Mouse (Mus musculus) hindlimb bud, embryonic 11.5 days (tissue): ENCODE measurements around the gene Hoxd11.

Source experiments
- DNase-seq: peaks from one replicate; pipeline ENCODE4 v3.0.0-alpha.2; 2012; ENCODE audit warnings: low read depth, low spot score; ENCODE audit errors: extremely low spot score

The Hoxd11 gene

GRCm38 (mm10) chr2:74727640-74728302 is 48.4 kb downstream of the Hoxd11 start:
- no peak for DNase-seq

GRCm38 (mm10) chr2:74728303-74728680 is 48.9 kb downstream of the Hoxd11 start:
- DNase-seq = no peak

- no peak for DNase-seq
These were observed 51.0 kb downstream of the Hoxd11 start for GRCm38 (mm10) chr2:74730331-74730730.

- no peak for DNase-seq
These were observed 51.7 kb downstream of the Hoxd11 start for GRCm38 (mm10) chr2:74731055-74731454.

- no peak for DNase-seq
These were observed 52.6 kb downstream of the Hoxd11 start for GRCm38 (mm10) chr2:74731799-74732512.

- DNase-seq = no peak
These were observed 53.4 kb downstream of the Hoxd11 start for GRCm38 (mm10) chr2:74732513-74733316.

GRCm38 (mm10) chr2:74733317-74733661 is 53.9 kb downstream of the Hoxd11 start:
- no peak for DNase-seq

- no peak for DNase-seq
These were observed 54.4 kb downstream of the Hoxd11 start for GRCm38 (mm10) chr2:74733765-74734164.

- DNase-seq = no peak
These were observed 55.1 kb downstream of the Hoxd11 start for GRCm38 (mm10) chr2:74734451-74734850.

GRCm38 (mm10) chr2:74734996-74735811 is 55.8 kb downstream of the Hoxd11 start:
- DNase-seq = no peak

GRCm38 (mm10) chr2:74735851-74736687 is 56.7 kb downstream of the Hoxd11 start:
- DNase-seq = no peak
